Mouse (Mus musculus) megakaryocyte, embryonic 14.5 days (primary cell): Measurements from ENCODE around the gene Npl.

Experiments
- FLI1 ChIP-seq: IDR thresholded peaks from 2 replicates; pipeline ENCODE4 v1.6.1; 2012; ENCODE audit warnings: low read length, inconsistent platforms, mixed read lengths
- GATA1 ChIP-seq: IDR thresholded peaks from 3 replicates; pipeline ENCODE4 v1.6.1; 2012; ENCODE audit warnings: mixed read lengths, low read length, inconsistent platforms, borderline replicate concordance

- TF ChIP-seq FLI1 (no peak), GATA1 (no peak)
These were observed 24.9 kb upstream of the Npl start for GRCm38 (mm10) chr1:153574730-153575129.
